Mouse (Mus musculus): ENCODE data around the gene Krt222.
"Not testable (repeated sequence)": the region's sequence is repeated elsewhere in the genome, so short reads cannot be mapped to it uniquely, and the experiment has no call there.

Gene Krt222

GRCm38 (mm10) chr11:99243820-99244374 is at the start of gene Krt222:
Gene Krt222, minus strand, starts transcription at chr11:99244085.
- peak; percentile 47 for DNase-seq

GRCm38 (mm10) chr11:99292846-99293245 is 49.0 kb upstream of the Krt222 start:
- peak; percentile 58 for DNase-seq

DNA sequence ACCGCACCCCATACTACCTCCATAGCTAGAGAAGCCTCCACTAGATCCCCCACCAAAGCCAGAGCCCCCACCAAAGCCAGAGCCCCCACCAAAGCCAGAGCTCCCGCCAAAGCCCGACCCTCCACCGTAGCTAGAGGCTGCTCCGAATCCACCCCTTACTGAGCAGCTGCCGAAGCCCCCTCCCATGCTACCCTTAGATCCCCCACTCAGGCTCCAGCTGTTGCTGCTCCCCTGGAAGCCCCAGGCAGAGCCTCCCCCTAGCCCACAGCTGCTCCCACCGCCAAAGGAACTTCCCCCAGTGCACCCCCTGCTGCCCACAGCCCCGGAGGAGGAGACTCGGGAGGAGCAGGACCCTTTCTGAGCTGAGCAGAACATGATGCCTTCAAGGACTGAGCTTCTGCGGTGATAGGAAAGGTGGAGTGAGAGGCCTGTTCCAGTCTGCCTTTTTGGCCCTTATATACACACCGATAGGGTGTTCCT is 41.0 kb upstream of the Krt222 start, which contains the start of gene Krt24:
TSS of gene Krt24 (minus strand) at position 430 of the 480 bp plus-strand sequence.
- DNase-seq, result no peak

GRCm38 (mm10) chr11:99284011-99284410 is 40.1 kb upstream of the Krt222 start:
- DNase-seq, result no peak

DNA sequence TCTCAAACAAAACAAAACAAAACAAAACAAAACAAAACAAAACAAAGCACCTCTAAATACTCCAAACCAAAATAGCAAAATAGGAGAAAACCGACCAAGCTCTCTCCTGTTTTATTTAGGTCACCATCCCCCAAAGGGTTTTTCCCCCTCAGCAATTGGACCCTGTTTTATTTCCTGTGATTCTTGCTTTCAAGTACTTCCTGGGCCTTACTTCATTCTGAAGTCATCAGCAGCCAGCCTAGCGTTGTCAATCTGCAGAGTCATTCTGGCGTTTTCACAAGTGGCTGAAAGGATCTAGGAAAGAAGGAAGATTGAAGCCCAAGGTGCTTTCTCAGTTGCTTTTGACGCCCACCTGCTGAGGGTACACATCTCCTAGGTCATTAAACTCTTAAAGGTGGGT is 39.4 kb upstream of the Krt222 start:
- no peak for DNase-seq

GRCm38 (mm10) chr11:99281116-99281515 is 37.2 kb upstream of the Krt222 start:
- DNase-seq, result no peak

DNA sequence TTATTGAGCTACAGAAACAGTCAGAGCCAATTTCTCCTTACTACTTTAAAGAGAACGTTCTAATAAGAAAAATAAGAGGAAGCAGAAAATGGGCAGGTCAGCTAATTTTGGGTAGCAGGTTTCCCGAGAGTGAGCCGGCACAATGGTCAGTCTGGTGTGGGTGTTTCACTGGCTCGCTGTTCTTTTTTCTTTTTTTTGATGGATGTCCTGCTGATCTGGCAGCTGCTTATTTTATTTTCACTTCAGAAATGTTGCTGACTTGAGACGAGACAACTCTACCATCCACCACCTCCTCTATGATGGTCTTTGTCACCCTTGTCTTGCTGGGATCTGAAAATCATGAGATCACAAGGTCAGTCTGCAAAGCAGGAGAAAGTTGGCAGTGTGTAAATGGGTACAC is 36.1 kb upstream of the Krt222 start:
- DNase-seq, result no peak

DNA sequence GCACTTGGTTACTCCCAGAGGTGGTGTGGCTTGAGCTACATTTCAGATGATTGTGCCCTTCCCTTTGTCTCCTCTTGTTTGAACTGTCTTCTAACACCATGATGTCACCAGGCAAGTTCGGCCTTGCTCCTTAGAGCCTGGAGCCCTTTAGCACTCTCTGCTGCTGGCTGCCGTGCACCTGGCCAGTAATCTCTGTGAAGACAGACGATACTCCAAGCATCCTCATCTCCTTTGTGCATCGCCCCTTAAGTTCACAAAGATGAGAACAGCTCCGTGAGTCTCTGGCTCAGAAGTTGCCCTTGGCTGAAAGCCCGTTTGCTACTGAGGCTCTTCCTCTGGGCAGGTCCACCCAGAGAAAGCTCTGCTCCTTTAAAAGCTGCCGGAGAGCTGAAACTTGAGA is 32.9 kb upstream of the Krt222 start:
- DNase-seq, result no peak

GRCm38 (mm10) chr11:99275624-99276023 is 31.7 kb upstream of the Krt222 start:
- no peak for DNase-seq

DNA sequence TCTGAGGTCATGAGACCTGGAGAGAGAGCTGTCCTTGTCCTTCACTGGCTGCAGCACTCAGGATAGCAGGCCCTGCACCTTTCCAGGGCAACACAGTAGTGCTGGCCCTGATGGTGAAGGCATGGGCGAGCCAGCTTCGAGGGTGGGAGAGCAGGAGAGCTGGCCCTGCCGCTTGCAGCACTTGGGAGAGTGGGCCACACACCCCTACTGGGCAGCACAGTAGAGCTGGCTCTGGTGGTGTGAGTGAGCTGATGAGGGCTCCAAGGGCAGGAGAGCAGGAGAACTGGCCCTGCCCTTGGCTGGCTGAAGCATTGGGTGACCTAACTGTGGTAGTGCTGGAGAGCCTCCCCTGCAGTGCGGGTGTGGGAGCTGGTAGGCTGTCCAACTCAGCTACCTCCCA is 28.8 kb upstream of the Krt222 start:
- DNase-seq, result no peak

GRCm38 (mm10) chr11:99269192-99269591 is 25.3 kb upstream of the Krt222 start:
- no peak for DNase-seq

DNA sequence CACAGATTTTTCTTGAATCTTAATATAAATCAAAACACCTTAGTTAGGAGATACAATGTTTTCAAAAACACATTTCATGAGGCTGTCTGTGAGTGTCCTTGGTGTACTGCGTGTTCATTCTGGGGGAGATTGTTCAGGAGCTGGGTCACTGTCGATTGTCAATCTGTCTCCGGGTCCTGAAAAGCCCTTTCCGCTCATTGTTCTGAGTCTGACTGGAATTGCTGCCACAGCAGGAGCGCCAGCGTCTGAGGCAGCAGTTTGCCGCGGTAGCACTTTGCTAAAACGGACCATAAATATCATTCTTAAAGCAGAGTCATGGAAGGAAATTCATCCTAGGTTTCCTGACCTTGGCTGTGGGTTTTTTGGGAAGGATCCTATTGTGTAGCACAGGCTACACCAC is 21.9 kb upstream of the Krt222 start:
- no peak for DNase-seq

- DNase-seq, result no peak
Observed at GRCm38 (mm10) chr11:99265220-99265619, 21.3 kb upstream of the Krt222 start.

DNA sequence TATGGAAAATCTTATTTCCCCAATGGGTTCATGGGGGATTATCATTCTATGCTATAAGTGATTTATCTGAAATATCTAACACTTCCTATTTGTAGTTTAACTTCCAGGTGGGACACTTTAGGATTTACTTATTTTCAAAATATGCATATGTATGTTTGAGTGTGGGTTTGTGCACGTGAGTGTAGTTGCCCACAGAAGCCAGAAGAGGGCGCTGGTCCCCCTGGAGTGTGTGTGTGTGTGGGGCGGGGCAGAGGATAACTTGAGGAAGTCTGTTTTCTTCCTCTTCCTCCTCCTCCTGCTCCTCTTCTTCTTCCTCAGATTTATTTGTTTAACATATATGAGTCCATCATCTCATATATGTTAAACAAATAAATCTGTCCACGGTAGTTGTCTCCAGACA is 12.3 kb upstream of the Krt222 start:
- no peak for DNase-seq

- no peak for DNase-seq
Observed at GRCm38 (mm10) chr11:99255316-99255715, 11.4 kb upstream of the Krt222 start.

- DNase-seq, result no peak
Observed at GRCm38 (mm10) chr11:99253893-99254292, 10.0 kb upstream of the Krt222 start.

GRCm38 (mm10) chr11:99252671-99253070 is 8.8 kb upstream of the Krt222 start:
- DNase-seq, result no peak

GRCm38 (mm10) chr11:99250666-99251065 is 6.8 kb upstream of the Krt222 start:
- no peak for DNase-seq

DNA sequence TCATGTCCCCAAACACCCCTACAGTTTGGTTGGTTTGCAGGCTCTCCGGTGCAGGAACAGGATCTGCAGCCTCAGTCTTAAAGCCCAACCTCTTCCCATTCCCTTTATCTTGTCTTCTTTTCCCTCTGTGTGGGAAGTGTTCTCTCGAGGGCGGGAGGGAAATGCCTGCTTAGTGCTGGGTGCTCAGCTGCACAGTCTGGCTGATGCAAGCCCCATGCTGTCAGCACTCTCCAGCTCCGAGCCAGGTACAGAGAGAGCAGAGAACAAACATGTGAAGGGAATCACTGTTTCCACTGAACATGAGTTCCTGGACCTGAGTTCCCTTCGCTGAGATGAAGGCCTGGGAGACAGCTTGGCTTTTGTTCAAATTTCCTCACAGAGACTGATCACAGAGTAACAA is 6.4 kb upstream of the Krt222 start:
- no peak for DNase-seq

GRCm38 (mm10) chr11:99249115-99249514 is 5.2 kb upstream of the Krt222 start:
- peak; percentile 21 for DNase-seq

DNA sequence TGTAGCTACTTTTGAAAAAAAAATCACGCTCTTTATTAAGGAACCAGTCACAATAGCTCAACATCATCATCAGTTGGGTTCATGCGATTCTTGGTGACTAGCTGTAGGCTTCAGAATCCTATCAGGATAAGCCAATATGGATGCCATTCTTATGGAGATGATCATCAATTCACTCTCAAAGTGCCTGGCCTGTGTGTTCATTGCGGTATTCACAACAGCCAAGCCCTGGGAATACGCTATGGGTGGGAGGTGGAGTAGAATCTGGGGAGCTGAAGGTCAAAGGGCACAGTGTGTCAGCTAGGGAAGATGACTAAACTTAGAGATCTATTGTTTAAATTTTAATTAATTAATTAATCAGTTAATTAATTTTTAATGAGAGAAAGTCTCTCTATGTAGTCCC is 4.0 kb upstream of the Krt222 start:
- no peak for DNase-seq

- not testable (repeated sequence) for DNase-seq
Observed at GRCm38 (mm10) chr11:99244519-99244918, 634 bp upstream of the Krt222 start.

DNA sequence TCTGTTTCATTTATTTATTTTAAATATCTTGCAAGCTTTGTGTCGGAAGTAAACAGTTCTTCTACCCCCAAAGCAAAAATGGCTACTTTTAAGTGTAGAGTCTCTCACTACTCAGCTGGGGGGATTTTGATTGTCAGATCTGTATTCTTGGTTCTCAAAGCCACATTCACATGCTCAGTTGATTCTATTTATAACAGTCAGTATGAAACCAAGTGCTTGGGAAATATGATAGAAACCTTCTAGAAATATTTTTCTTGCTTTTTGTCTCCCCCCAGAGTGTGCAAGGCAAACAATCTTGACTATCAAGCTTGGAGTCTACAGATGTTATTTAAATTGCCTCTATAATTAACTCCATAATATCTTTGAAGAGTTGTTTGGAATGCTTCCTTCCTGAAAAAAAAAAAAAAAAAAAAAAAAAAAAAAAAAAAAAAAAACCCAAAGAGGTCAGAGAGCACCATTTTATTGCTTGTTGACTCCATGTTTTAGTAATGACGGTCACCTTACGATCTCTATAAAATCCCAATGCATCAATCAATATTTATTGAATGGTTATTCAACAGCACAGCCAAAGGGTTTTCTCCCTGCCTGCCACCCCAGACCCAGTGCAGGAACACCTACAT is 575 bp downstream of the Krt222 start:
- DNase-seq, result no peak

DNA sequence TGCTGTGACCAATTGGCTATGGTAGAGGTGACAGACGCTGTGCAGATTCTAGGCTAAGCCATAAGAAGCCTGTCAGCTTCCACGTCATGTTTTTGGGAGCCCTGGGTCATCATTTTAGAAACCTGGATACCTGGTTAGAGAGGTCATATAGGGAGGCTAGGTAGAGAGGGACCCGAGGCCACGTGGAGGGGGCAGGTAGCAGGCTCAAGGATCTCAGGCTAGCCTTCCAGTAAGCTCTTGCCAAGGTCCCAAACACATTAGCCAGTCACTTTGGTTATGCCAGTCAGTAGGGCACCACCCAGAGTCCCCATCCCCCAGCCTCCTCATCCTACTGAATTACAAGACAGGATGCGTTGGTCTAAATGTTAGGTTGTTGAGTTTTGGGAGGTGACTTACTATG is 1.8 kb downstream of the Krt222 start:
- no peak for DNase-seq

DNA sequence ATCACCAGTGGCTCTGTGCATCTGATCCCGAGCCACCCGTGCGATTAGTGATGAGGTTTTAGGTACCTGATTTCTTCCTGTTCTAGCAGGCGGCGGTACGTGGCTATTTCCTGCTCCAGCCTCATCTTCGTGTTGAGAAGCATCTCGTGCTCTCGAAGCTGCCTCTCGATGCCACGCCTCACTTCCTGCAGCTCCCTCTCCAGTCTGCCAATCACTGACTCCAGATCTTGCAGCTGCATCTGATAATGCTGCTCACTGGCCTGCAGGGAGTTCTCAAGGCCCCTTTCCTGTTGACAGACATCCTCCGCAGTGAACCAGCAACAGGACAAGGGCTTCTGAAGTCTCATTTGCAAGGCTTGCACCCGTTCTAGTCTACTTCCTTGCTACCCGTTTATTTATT is 5.4 kb downstream of the Krt222 start:
- peak; percentile 28 for DNase-seq
